Mouse (Mus musculus) bone marrow macrophage, adult 2 months (primary cell): ENCODE results near the gene 1700001C02Rik.

Experiments
- CTCF ChIP-seq: IDR thresholded peaks from 2 replicates; pipeline ENCODE4 v1.5.1; 2012; ENCODE audit warnings: low read depth, mild to moderate bottlenecking, low read length, moderate library complexity
- POLR2A ChIP-seq: IDR thresholded peaks from 2 replicates; pipeline ENCODE4 v1.6.1; 2012; ENCODE audit warnings: mild to moderate bottlenecking, low read depth, low read length, borderline replicate concordance

- TF ChIP-seq CTCF (no peak), POLR2A (no peak)
Measured at GRCm38 (mm10) chr5:30472148-30472547, 6.3 kb downstream of the 1700001C02Rik start.
